Mouse (Mus musculus): ENCODE data around the gene Ift81. TPM values are rescaled to one million over a fixed set of nuclear protein-coding genes. Genes with fewer than 3 reads are reported as not detected.
A peak's percentile ranks its signal among the peaks of the same experiment; 100 is the strongest.

Ift81 gene
- polyA plus RNA-seq, 1 experiment = 13.2 TPM

GRCm38 (mm10) chr5:122516029-122516730, 98.1 kb downstream of the Ift81 start:
- no peak for DNase-seq (ENCODE audit: low spot score)

GRCm38 (mm10) chr5:122514127-122514521, 100.2 kb downstream of the Ift81 start:
- no peak for DNase-seq (ENCODE audit: low spot score)

- DNase-seq (ENCODE audit: low spot score) = no peak
These were observed 100.7 kb downstream of the Ift81 start for GRCm38 (mm10) chr5:122513421-122514126.

GRCm38 (mm10) chr5:122512011-122512410, 102.3 kb downstream of the Ift81 start:
- DNase-seq (ENCODE audit: low spot score) = no peak

- DNase-seq (ENCODE audit: low spot score) = no peak
These were observed 102.9 kb downstream of the Ift81 start for GRCm38 (mm10) chr5:122511405-122511804.

- DNase-seq (ENCODE audit: low spot score) = no peak
These were observed 103.6 kb downstream of the Ift81 start for GRCm38 (mm10) chr5:122510651-122511157.

- no peak for DNase-seq (ENCODE audit: low spot score)
These were observed 104.7 kb downstream of the Ift81 start for GRCm38 (mm10) chr5:122509608-122510007.

- DNase-seq (ENCODE audit: low spot score) = no peak
These were observed 105.4 kb downstream of the Ift81 start for GRCm38 (mm10) chr5:122508861-122509306.

GRCm38 (mm10) chr5:122507396-122507795, 106.9 kb downstream of the Ift81 start:
- no peak for DNase-seq (ENCODE audit: low spot score)

GRCm38 (mm10) chr5:122506462-122506861, 107.9 kb downstream of the Ift81 start:
- DNase-seq (ENCODE audit: low spot score) = no peak

- DNase-seq (ENCODE audit: low spot score) = no peak
These were observed 108.8 kb downstream of the Ift81 start for GRCm38 (mm10) chr5:122505554-122505953.

GRCm38 (mm10) chr5:122503760-122504119, 110.6 kb downstream of the Ift81 start:
- no peak for DNase-seq (ENCODE audit: low spot score)

- no peak for DNase-seq (ENCODE audit: low spot score)
These were observed 111.1 kb downstream of the Ift81 start for GRCm38 (mm10) chr5:122503015-122503759.

- peak; percentile 95 for DNase-seq (ENCODE audit: low spot score)
These were observed 112.0 kb downstream of the Ift81 start, which contains the start of gene Atp2a2 for GRCm38 (mm10) chr5:122502077-122502941. Atp2a2 (minus strand) TSS chr5:122502225.

- peak; percentile 61 for DNase-seq (ENCODE audit: low spot score)
These were observed 112.9 kb downstream of the Ift81 start for GRCm38 (mm10) chr5:122501101-122502076.

GRCm38 (mm10) chr5:122500563-122500962, 113.8 kb downstream of the Ift81 start:
- DNase-seq (ENCODE audit: low spot score) = no peak
